9 mouse cellular contexts compared by ENCODE assay signal in genomic region chr11:34031015-34031805, GRCm38 (mm10). TPM values are rescaled to one million over a fixed set of nuclear protein-coding genes. Genes with fewer than 3 reads are reported as not detected.
DNase-seq lines count a peak whose midpoint lies in the region; ATAC-seq lines count a peak whose summit lies in the region.
"Had no signal": no experiment of that assay in that cellular context is flagged by ENCODE, and none has a peak within 500 bp of the region (broad histone marks: within the 10 kb centered on the region; RNA-seq: fewer than 3 reads in every experiment).

No protein-coding gene starts in this region.

- no peak overlapping the region for H3K27ac ChIP-seq in heart, embryonic 11.5 days (ENCODE audit: low read depth, low read length)
- H3K27ac ChIP-seq in forebrain, embryonic 12.5 days = no peak overlapping the region
- H3K27ac ChIP-seq: forebrain, embryonic 15.5 days had no signal

- ATAC-seq in heart, embryonic 11.5 days (replicated peaks; ENCODE audit: insufficient number of reproducible peaks, low FRiP score, low TSS enrichment) = no peak
- no peak for ATAC-seq in forebrain, embryonic 12.5 days (ENCODE audit: low FRiP score)
- ATAC-seq: forebrain, embryonic 15.5 days had no signal

- H3K4me1 ChIP-seq in heart, embryonic 11.5 days (ENCODE audit: control insufficient read depth, insufficient read depth, low read length) = no peaks in the 10 kb centered on the region
- H3K4me1 ChIP-seq in forebrain, embryonic 12.5 days = no peaks in the 10 kb centered on the region
- H3K4me1 ChIP-seq: forebrain, embryonic 15.5 days had no signal

- no peak overlapping the region for H3K4me3 ChIP-seq in heart, embryonic 11.5 days (ENCODE audit: low read depth, low read length)
- no peak overlapping the region for H3K4me3 ChIP-seq in forebrain, embryonic 12.5 days (replicated peaks)
- H3K4me3 ChIP-seq: forebrain, embryonic 15.5 days had no signal

- H3K9me3 ChIP-seq in heart, embryonic 11.5 days (replicated peaks; ENCODE audit: control insufficient read depth, low read length) = no peaks in the 10 kb centered on the region
- no peaks in the 10 kb centered on the region for H3K9me3 ChIP-seq in forebrain, embryonic 12.5 days
- H3K9me3 ChIP-seq: forebrain, embryonic 15.5 days had no signal

- peak overlapping the region; percentile 14; the same call in 1 of the 2 replicates for H3K4me2 ChIP-seq in heart, embryonic 11.5 days
- no peak overlapping the region for H3K4me2 ChIP-seq in forebrain, embryonic 12.5 days
- H3K4me2 ChIP-seq: forebrain, embryonic 15.5 days had no signal

- H3K36me3 ChIP-seq in heart, embryonic 11.5 days (ENCODE audit: control insufficient read depth, insufficient read depth, low read length) = no peaks in the 10 kb centered on the region
- no peaks in the 10 kb centered on the region for H3K36me3 ChIP-seq in forebrain, embryonic 12.5 days (replicated peaks)
- H3K36me3 ChIP-seq: forebrain, embryonic 15.5 days had no signal

- no peak overlapping the region for H3K9ac ChIP-seq in heart, embryonic 11.5 days (ENCODE audit: low read depth, low read length)
- H3K9ac ChIP-seq in forebrain, embryonic 12.5 days = no peak overlapping the region
- H3K9ac ChIP-seq: forebrain, embryonic 15.5 days had no signal

- WGBS in heart, embryonic 11.5 days (ENCODE audit: insufficient replicate concordance) = 45% methylated on average over 8 of the region's 8 CpGs
- WGBS in forebrain, embryonic 12.5 days = 79% methylated on average over 8 of the region's 8 CpGs

- peak; percentile 14 to 34 for DNase-seq in kidney, postnatal 4 days
- no peak for DNase-seq in kidney, adult 8-10 months
- DNase-seq in lung, postnatal 14 days = peak; percentile 30
- DNase-seq in thymus, postnatal 14 days = peak; percentile 81
- no peak for DNase-seq in frontal cortex, postnatal 36 days (ENCODE audit: low spot score in 2 of 2)
- DNase-seq in embryo, embryonic 11 days = no peak

- H3K27me3 ChIP-seq in heart, embryonic 11.5 days (ENCODE audit: control insufficient read depth, insufficient read depth, low read length) = no peaks in the 10 kb centered on the region
- no peaks in the 10 kb centered on the region for H3K27me3 ChIP-seq in forebrain, embryonic 12.5 days
- H3K27me3 ChIP-seq: forebrain, embryonic 15.5 days had no signal

RNA-seq across cellular contexts. Expression of gene Lcp2, which starts 15.5 kb away (rescaled TPM):
- 1.7 and 1.9 TPM in 2 replicates for polyA plus RNA-seq in heart, embryonic 11.5 days (2014; fragmentation: Nextera tagmentation; extraction: Ambion mirVana)
- polyA plus RNA-seq in forebrain, embryonic 12.5 days (2016; fragmentation: Nextera tagmentation; extraction: Ambion mirVana) = 1.1 and 1.8 TPM in 2 replicates

RNA-seq across cellular contexts. Expression of gene Kcnip1, which starts 38.3 kb away (rescaled TPM):
- polyA plus RNA-seq in heart, embryonic 11.5 days (2014; fragmentation: Nextera tagmentation; extraction: Ambion mirVana) = 0.44 and 0.77 TPM in 2 replicates
- 16.3 and 17.3 TPM in 2 replicates for polyA plus RNA-seq in forebrain, embryonic 12.5 days (2016; fragmentation: Nextera tagmentation; extraction: Ambion mirVana)

Comparison
In these comparisons a context has a peak if more than half of its experiments do, and no peak if none do; other contexts are left out.
1. DNase-seq: peak in kidney, postnatal 4 days (2 of 2), lung, postnatal 14 days (single experiment) and thymus, postnatal 14 days (single experiment); none in kidney, adult 8-10 months (0 of 2), frontal cortex, postnatal 36 days (0 of 2) and embryo, embryonic 11 days (single experiment).